Mouse (Mus musculus) layer of hippocampus, adult 11-12 months (tissue): ENCODE data around the gene Ap4m1.
"Not testable (repeated sequence)": the region's sequence is repeated elsewhere in the genome, so short reads cannot be mapped to it uniquely, and the experiment has no call there.

Experiments
- DNase-seq: peaks from one replicate; pipeline ENCODE4 v3.0.0; 2022; ENCODE audit warnings: low spot score

The Ap4m1 gene

DNA sequence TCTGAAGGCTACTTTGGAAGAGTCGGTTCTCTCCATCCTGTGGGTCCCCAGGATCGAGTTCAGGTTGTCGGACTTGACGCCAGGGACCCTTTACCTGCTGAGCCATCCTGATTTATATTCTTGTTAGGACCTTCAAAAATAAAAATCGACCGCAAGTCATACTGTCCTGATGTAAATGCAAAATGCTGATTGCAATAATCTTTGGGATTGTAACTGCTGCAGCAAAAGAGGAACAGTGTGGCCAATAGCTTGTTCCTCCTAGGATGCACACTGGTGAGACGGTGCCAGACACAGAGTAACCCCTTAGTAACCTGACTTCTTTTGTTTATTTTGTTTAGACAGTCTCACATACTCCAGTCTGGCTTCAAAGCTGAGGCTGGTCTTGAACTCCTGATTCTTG, 23.7 kb downstream of the Ap4m1 start:
- no peak for DNase-seq

DNA sequence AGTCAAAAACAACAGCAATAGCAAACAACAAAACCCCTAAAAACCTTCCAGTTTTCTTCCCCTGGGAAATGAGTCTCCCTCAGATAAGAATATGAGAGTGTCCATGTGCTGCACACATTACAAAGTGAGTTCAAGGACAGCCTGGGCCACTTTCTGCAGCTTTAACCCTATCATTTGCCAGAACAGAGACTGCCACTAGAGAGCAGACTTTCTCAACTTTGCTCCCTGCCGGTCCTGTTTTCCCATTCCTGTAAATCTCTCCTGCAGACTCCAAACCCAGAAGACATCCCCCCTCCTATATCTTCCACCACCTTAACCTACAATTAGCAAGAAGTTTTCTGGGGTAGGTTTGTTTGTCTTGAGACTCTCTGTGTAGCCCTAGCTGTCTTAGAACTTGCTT, 27.8 kb downstream of the Ap4m1 start:
- no peak for DNase-seq

DNA sequence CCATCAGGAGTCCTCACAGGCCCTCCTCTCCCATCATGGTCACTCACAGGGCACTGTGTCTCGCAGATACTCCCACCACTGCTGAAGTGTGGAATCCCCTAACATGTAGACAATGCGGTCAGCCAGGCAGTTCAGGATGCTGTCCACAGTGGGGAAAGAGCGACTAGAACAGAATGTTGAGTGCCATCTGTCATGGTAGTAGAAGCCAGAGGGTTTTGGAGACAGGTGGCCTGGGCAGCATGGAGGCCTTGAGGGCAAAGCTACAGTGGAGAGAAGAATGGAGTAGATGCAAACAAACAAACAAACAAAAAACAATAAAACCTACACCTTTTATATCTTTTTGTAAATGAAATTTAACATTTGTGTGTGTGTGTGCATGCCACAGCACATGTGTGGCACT, 30.3 kb downstream of the Ap4m1 start:
- DNase-seq: no peak

DNA sequence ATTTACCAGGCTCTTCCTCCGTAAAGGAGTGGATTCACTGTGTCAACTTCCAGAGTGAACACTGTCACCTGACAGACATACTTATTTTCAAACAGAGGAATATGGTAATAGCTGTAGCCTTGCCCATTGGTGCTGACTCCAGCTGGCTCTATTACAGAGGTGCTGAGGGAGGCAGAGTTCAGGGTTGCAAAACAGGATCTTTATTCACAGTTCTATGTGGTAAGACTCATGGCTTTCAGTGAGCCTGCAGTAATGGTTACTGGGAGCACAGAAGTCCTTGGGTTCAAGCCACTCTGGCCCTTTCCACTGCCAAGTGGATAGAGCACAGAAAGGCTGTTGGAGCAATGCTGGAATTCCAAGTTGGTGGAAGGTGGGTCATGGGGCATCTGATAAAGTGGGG, 35.5 kb downstream of the Ap4m1 start:
- DNase-seq: no peak

DNA sequence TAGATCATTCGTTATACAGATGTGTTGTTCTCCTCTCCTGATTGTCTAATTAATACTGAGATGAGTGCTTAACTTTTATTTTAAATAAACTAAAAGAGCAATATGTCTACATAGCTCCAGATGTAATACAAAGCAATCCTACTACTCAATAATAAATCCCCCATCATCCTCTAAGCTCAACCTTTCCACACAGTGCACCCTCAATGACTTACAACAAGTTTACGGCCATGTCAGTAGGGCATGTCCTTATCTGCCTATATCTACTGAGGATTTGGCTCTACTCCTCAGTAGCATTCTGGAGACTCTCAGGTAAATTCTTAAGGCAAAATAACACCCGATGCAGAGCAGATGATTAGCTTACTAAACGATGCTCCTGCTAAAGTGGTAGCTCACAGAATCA, 36.1 kb downstream of the Ap4m1 start:
- DNase-seq: no peak

DNA sequence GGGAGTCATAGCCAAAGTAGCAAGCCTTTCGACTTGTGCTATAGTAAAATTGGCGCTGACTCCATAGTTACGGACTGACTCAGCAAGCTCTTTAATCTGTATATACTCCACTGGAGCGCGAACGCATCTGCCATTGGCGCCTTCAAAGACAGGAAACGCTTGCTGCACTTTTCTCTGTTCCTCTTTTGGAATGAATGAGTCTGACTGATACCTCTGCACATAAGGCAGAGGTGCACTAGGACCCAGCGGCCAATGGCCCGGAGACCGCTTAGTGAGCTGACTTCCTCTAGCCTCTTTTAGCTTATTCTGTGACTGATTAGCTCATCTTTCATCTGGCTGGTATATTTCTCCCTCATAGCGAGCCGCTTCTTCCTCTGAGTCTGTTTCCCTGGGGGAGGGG, 44.8 kb downstream of the Ap4m1 start:
- not testable (repeated sequence) for DNase-seq

DNA sequence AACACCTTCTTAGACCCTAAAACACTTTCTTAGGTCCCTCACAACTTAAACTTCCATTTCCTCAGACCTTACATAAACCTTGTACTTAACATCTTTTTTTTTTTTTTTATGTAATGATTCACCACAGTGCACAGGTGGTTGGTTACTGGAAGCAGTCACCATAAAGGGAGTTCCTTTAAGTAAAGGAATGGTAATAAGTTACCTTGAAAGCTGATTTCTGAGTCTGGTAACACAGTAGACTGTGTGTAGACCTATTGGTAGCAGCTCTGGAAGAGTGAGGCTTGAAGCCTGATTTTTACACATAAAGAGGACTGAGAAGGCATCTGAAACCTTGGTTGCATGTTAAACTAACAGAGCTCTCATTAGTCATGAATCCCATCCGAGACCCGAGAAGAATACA, 48.1 kb downstream of the Ap4m1 start:
- no peak for DNase-seq

DNA sequence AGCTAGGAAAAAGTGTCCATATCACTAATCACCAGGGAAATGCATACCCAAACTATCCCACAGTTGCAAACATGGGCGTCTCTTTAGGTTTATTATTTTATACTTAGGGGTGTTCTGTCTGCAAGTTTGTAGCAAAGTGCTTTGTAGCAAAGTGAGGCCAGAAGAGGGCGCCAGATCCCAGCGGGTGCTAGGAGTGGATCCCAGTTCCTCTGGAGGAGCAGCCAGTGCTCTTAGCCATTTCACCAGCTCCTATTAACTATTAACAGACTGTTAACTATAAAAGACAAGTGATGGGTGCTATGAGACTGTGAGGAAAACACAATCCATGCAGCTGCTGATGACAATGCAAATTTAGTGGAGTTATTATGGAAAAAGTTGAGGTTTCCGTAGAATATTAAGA, 50.3 kb downstream of the Ap4m1 start:
- DNase-seq: peak; percentile 87

DNA sequence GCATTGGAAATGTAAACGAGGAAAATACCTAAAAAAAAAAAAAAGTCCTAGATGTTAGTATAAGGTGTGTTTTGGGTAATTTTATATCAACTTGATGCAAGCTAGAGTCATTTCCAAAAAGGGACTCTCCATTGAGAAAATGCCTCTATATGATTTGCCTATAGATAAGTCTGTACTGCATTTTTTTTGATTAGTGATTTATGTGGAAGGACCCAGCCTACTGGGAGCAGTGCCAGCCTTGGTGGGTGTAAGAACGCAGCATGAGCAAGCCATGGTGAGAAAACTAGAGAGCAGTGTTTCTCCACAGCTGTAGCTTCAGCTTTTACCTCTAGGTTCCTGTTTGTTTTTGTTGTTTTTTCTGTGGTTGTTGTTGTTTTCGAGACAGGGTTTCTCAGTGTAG, 51.5 kb downstream of the Ap4m1 start:
- DNase-seq: no peak

DNA sequence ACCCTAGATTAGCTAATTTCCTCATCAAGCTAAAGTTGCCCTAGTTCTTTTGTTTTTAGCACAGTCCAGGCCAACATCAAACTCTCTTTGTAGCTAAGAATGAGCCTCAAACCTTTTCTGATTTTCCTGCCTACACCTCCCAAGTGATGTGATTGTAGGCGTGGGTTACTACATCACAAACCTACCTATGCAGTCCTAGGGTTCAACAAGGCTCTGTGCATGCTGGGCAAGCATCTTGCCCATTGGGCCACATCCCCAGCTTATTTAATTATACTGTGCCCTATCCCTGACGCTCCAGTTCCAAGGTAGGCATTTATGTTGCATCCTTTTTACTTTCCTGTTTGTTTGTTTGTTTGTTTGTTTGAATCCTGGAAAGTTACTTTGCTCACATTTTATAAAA, 53.9 kb downstream of the Ap4m1 start, which contains the start of gene Nxpe5:
Gene Nxpe5 (plus strand): TSS at position 199 of the 400 bp plus-strand sequence.
- no peak for DNase-seq

DNA sequence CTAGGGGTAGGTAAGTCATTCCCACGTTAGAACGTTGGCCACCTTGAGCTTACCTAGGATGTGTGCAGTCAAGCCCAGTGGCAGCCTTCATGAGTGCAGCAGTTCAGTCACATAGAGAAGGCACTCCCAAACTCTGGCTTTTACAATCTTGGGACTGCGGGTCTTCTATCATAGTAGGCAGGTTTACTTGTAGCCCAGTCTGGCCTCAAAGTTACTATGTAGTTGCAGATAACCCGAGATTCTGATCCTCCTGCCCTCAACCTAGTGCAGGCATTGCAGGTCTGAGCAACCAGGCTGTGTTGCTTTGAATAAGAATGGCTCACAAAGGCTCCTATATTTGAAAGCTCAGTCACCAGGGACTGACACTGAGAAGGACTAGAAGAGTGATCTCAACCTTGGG, 54.7 kb downstream of the Ap4m1 start:
- no peak for DNase-seq

DNA sequence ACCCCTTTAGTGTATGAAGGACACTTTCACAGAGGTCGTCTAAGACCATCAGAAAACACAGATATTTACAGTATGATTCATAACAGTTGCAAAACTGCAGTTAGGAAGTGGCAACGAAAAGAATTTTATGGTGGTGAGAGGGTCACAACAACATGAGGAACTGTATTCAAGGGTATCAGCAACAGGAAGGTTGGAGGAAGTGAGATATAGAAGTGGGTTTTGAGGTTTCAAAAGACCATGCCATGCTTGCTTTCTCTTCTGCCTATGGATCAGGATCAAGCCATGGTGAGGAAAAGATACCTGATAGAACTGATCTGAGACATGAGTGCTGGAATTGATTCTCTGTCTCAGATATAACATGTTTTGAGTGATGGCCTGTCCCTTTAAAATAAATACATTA, 55.6 kb downstream of the Ap4m1 start:
- DNase-seq: no peak

DNA sequence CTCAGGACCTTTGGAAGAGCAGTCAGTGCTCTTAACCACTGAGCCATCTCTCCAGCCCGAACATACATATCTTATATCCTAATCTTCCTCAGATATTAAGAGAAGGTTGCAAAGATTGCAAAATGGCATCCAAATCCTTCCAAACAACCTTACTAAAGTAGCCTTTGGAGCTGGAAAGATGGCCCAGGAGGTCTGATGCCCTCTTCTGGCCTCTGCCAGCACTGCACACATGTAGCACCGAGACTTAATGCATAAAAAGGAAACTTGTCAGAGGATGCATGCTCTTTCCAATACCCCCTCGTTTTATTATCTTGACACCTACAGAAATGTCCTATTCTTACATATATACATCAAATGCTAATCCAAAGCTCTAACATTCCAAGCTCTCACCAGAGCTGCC, 56.2 kb downstream of the Ap4m1 start:
- peak; percentile 21 for DNase-seq

DNA sequence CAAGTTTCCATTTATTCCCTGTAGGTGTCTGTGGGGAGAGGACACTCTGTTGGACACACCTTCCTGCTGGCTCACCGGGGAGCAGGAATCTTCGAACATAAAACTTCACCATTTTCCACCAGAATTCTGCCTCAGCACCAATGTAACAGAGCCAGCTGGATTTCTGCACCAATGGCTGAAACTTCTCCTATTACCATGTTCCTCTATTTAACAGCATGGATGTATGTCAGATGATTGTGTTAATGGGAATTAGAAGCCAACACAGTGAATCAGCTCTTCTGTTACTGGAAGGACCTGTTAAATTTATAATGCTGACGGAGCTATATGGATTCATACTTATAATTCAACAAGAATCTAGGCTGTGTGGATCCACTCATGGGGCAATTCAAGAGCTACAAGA, 57.7 kb downstream of the Ap4m1 start:
- no peak for DNase-seq
